Mouse (Mus musculus) layer of hippocampus, adult 9-10 months (tissue): ENCODE results near the gene Scn9a.

Source experiments
- DNase-seq: peaks from one replicate; pipeline ENCODE4 v3.0.0; 2022; ENCODE audit warnings: low spot score

The Scn9a gene

GRCm38 (mm10) chr2:66634580-66635359 is at the start of gene Scn9a:
TSS of gene Scn9a (minus strand) at chr2:66634962.
- no peak for DNase-seq

GRCm38 (mm10) chr2:66661988-66662387 is 27.2 kb upstream of the Scn9a start:
- no peak for DNase-seq

- DNase-seq: no peak
Observed at GRCm38 (mm10) chr2:66656430-66656829, 21.7 kb upstream of the Scn9a start.

- DNase-seq: no peak
Observed at GRCm38 (mm10) chr2:66655431-66655830, 20.7 kb upstream of the Scn9a start.

DNA sequence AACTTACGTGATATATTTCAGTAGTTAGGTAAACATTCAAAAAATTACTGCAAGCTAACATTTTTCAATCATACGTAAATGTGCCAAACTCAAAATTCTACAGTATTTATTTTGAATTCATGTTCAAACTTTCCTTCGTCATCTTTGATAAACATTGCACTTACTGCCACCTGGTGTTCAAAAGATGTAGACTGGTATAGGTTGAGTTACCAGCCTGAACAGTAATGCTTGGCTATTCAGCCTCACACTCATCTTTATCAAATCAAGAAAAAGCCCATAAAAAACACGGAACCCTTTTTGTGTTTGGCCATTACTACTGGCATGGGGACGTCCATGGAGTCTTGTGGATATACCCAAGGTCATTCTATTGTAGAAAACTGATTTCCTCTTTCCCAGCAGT is 9.6 kb upstream of the Scn9a start:
- peak; percentile 51 for DNase-seq

- DNase-seq: no peak
Observed at GRCm38 (mm10) chr2:66632728-66633127, 2.0 kb downstream of the Scn9a start.

GRCm38 (mm10) chr2:66611091-66611490 is 23.7 kb downstream of the Scn9a start:
- no peak for DNase-seq

- DNase-seq: no peak
Observed at GRCm38 (mm10) chr2:66597313-66597712, 37.4 kb downstream of the Scn9a start.

DNA sequence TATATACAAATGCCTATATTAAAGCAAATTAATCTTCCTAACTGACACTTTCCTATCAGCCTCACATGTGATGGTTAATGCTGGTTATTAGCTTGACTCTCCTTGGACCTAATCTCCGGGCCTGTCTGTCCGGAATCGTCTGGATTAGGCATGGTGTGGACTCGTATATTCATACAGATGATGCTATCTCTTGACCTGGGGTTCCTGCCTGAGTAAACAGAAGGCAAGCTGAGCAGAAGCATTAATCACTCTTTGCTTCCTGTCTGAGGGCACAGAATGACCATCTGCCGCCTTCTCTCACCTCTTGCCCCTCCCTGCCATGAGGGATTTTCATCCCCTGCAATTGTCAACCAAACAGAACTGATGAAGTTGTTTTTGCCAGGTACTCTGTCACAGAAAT is 38.6 kb downstream of the Scn9a start:
- DNase-seq: no peak

GRCm38 (mm10) chr2:66590151-66590550 is 44.6 kb downstream of the Scn9a start:
- DNase-seq: no peak

- DNase-seq: no peak
Observed at GRCm38 (mm10) chr2:66580026-66580808, 54.5 kb downstream of the Scn9a start.

DNA sequence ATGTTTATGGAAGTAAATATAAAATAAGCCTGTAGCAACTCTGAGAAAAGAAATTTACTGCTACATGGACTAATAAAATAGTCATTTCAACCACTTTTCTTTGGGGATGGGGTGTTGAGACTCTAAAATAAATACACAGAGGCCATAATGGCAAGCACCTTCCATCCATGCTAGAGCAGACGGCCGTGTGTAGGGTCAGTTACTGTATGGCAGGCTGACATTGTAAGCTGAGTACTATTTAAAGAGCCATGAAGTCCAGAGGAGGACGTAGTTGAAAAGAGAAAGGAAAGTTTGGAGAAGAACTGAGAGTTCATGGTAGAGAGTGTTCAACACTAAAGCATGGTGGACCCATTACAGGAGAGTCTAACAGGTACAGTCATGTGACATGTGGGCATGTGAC is 86.5 kb downstream of the Scn9a start:
- DNase-seq: no peak

DNA sequence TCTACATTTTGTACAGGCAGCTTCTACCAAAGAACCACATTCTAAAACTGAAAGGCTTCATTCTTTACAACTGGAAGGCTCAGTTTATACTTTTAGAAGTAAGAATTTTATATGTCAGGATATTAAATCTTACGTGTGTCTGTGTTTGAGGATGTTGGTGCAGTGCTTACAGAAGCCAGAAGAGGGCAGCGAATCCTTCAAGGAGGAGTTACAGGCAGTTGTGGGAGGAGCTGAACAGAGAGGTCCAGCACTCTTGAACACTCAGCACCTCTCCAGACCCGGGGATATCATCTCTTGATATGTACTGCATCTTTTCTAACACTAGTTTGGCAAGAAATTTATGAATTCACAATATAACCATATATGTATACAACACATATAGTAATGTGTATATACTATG is 114.8 kb downstream of the Scn9a start:
- DNase-seq: no peak

- no peak for DNase-seq
Observed at GRCm38 (mm10) chr2:66511424-66511823, 123.3 kb downstream of the Scn9a start.

DNA sequence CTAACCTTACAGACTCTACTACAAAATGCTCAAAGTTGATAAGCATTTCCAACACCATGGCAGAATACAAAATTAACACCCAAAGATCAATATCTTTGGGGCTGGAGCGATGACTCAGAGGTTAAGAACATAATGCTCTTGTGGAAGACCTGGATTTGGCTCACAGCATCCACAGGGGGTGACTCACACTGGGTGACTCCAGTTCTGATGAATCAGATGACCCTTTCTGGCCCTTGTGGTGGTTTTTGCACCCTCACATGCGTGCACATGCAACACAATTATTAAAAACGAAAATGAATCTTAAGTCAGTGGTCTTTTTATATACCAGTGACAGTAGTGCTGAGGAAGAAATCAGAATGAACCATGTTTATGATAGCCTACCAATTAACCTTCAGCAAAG is 126.7 kb downstream of the Scn9a start:
- no peak for DNase-seq

GRCm38 (mm10) chr2:66507616-66508015 is 127.1 kb downstream of the Scn9a start:
- no peak for DNase-seq

DNA sequence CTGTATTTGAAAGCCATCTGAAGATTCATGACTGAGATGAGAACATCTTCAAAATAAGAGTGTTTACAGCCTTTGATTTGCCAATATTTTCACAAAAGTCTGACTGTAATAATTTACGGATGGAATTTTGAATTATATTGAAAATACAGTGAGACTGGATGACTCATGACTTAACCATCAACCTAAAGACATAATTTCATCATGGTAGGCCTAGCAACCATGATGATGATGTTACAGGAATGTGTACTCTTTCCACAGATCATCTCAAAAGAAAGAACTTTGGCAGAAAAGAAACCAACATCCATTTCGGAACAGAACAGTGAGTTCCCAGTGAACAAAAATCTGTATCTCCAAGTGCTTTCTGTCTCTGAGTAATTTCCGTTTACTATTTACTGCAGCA is 132.6 kb downstream of the Scn9a start:
- no peak for DNase-seq

GRCm38 (mm10) chr2:66494556-66494955 is 140.2 kb downstream of the Scn9a start:
- peak; percentile 15 for DNase-seq

DNA sequence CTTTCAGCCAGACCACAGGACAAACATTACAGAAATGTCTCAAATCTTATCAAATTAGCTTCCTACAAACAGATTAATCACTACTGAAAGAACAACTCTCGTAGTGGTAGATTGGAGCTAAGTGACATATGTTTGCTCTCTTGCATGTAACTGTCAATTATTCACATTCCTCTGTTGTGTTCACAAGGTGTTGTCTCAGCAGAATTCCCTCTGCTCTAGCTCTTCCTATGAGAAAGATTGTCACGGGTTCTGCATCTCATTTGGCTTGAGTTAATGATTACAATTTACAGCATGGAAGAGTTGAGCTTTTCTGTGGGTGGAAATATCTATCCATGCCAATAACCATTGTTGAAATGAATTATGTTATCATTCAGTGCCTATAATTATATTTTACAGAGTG is 156.4 kb downstream of the Scn9a start:
- DNase-seq: no peak

DNA sequence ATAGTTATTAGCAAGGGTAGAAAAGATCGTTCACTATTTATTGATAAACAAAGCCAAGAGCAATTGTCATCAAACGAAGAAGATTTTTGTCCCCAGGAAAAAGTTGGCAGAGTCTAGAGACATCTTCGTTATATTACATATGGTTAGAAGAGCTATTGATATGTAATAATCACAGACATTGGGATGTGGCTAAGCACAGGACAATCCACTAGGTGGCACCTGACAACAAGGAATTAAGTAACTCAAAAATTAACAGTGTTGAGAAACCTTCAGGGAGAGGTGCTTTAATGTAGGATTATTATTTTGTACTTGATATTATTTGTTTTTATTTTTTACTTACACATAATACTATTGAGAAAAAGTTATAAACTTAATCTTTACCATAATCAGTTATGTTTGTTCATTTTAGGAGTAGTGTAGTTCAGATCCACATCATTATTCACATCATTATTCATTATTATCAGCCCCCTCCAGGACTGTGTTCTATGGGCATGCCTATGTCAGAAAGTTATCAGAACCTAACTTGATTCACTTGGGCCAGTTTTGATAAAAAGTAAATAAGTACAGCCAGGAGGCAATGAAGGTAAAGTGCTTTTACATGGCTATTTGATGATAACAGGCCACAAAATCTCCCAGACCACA is 161.5 kb downstream of the Scn9a start:
- DNase-seq: peak; percentile 57

DNA sequence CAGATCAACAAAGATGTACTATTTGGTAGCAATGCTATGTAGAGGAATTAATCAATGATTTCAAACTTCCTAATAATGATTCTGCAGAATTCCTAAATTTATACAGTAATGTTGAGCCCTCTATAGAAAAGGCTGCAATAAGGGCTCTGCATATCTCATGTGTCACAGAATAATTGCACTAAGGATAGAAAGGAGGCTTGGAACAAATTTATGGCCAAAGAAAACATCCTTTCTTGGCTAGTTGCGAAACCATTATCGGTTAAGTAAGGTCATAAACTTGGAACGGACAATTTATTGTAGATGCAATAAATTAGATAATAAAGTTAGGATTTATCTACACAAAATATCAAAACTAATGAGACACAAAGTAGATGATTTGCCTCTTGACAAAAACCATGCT is 169.3 kb downstream of the Scn9a start:
- DNase-seq: no peak

- no peak for DNase-seq
Observed at GRCm38 (mm10) chr2:66464874-66465458, 169.8 kb downstream of the Scn9a start.

DNA sequence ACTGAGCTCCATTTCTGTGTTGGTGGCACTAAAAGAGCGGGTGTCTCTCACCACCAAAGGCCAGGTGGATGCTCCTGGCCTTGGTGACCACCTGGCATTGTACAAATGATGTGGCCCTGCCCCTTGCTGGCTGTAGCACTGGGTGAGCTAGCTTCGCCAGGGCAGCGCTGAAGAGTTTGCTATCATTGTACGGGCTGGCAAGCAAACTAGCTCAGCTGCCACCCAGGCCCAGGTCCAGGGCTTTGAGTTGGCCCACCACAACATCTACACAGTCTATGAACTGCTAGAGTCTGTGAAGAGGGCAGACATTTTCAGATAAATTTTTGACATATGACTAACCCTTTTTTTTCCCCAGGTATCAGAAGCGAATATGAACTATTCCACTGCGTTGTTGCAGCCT is 170.8 kb downstream of the Scn9a start:
- no peak for DNase-seq
